Mouse (Mus musculus): ENCODE data around the gene Cdc123.

The Cdc123 gene

GRCm38 (mm10) chr2:5805228-5805627, 39.7 kb downstream of the Cdc123 start:
- no peak for DNase-seq (ENCODE audit: extremely low read depth, insufficient read length, low spot score)

- no peak for DNase-seq (ENCODE audit: extremely low read depth, insufficient read length, low spot score)
These were observed 40.4 kb downstream of the Cdc123 start for GRCm38 (mm10) chr2:5804440-5805045.

- no peak for DNase-seq (ENCODE audit: extremely low read depth, insufficient read length, low spot score)
These were observed 42.9 kb downstream of the Cdc123 start for GRCm38 (mm10) chr2:5801927-5802590.

GRCm38 (mm10) chr2:5801182-5801640, 43.8 kb downstream of the Cdc123 start:
- DNase-seq (ENCODE audit: extremely low read depth, insufficient read length, low spot score), result no peak

- no peak for DNase-seq (ENCODE audit: extremely low read depth, insufficient read length, low spot score)
These were observed 46.9 kb downstream of the Cdc123 start for GRCm38 (mm10) chr2:5797816-5798672.

GRCm38 (mm10) chr2:5793771-5794170, 51.2 kb downstream of the Cdc123 start:
- no peak for DNase-seq (ENCODE audit: extremely low read depth, insufficient read length, low spot score)

- DNase-seq (ENCODE audit: extremely low read depth, insufficient read length, low spot score), result no peak
These were observed 52.9 kb downstream of the Cdc123 start for GRCm38 (mm10) chr2:5792056-5792455.

- no peak for DNase-seq (ENCODE audit: extremely low read depth, insufficient read length, low spot score)
These were observed 55.3 kb downstream of the Cdc123 start for GRCm38 (mm10) chr2:5789625-5790160.

GRCm38 (mm10) chr2:5787391-5787790, 57.6 kb downstream of the Cdc123 start:
- DNase-seq (ENCODE audit: extremely low read depth, insufficient read length, low spot score), result peak; percentile 40

GRCm38 (mm10) chr2:5772464-5772863, 72.5 kb downstream of the Cdc123 start:
- DNase-seq (ENCODE audit: extremely low read depth, insufficient read length, low spot score), result no peak

- peak; percentile 41 for DNase-seq (ENCODE audit: extremely low read depth, insufficient read length, low spot score)
These were observed 74.2 kb downstream of the Cdc123 start for GRCm38 (mm10) chr2:5770708-5771241.

- no peak for DNase-seq (ENCODE audit: extremely low read depth, insufficient read length, low spot score)
These were observed 75.3 kb downstream of the Cdc123 start for GRCm38 (mm10) chr2:5769630-5770029.

- DNase-seq (ENCODE audit: extremely low read depth, insufficient read length, low spot score), result peak; percentile 18
These were observed 76.0 kb downstream of the Cdc123 start for GRCm38 (mm10) chr2:5768946-5769345.

GRCm38 (mm10) chr2:5762031-5762430, 82.9 kb downstream of the Cdc123 start:
- no peak for DNase-seq (ENCODE audit: extremely low read depth, insufficient read length, low spot score)

- no peak for DNase-seq (ENCODE audit: extremely low read depth, insufficient read length, low spot score)
These were observed 84.4 kb downstream of the Cdc123 start for GRCm38 (mm10) chr2:5760479-5761008.

GRCm38 (mm10) chr2:5758569-5758968, 86.4 kb downstream of the Cdc123 start:
- no peak for DNase-seq (ENCODE audit: extremely low read depth, insufficient read length, low spot score)

GRCm38 (mm10) chr2:5750872-5751271, 94.1 kb downstream of the Cdc123 start:
- DNase-seq (ENCODE audit: extremely low read depth, insufficient read length, low spot score), result no peak

- DNase-seq (ENCODE audit: extremely low read depth, insufficient read length, low spot score), result no peak
These were observed 95.8 kb downstream of the Cdc123 start for GRCm38 (mm10) chr2:5749210-5749609.

- peak; percentile 18 for DNase-seq (ENCODE audit: extremely low read depth, insufficient read length, low spot score)
These were observed 97.4 kb downstream of the Cdc123 start for GRCm38 (mm10) chr2:5747545-5748043.

GRCm38 (mm10) chr2:5746529-5746928, 98.4 kb downstream of the Cdc123 start:
- no peak for DNase-seq (ENCODE audit: extremely low read depth, insufficient read length, low spot score)

Measured in 3134 (cell line).